Mouse (Mus musculus): ENCODE data around the gene B4galt3. TPM values are rescaled to one million over a fixed set of nuclear protein-coding genes. Genes with fewer than 3 reads are reported as not detected.

B4galt3 gene
- polyA plus RNA-seq, 1 experiment from 2014 or later: 63.5 TPM

DNA sequence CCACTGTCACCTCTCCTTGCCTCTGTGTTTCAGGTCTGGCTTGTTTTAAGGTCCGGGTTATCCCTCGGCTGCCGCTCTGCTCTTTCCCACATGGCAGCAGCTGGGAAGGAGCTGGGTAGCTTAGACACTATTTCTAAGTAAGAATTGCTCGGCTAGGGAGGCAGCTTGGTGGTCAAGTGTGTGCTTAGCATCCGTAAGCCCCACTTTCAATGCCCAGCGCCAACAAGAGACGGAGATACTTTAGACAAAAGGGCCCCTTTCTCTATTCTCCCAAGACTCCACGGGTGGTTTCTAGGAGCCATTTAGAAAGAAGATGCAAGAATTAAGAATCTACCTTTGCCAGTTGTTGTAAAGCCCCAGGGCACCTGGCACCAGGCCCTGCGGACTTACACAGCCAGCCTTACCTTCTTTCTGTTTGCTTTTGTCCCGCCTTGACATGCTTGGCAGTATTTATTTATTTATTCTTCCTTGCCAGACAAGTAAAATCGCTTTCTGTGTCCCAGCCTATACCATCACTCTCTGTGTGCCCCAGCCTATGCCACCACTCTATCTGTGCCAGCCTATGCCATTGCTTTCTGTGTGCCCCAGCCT, 5.1 kb downstream of the B4galt3 start:
- 90% methylated on average over 11 of the region's 11 CpGs for WGBS
- Histone ChIP-seq H3K27me3 (ENCODE audit: low read depth, poor library complexity, severe bottlenecking) (no peaks in the 10 kb centered on the region), H3K9me3 (replicated peaks) (no peaks in the 10 kb centered on the region), H3K4me3 (no peak overlapping the region), H3K27ac (replicated peaks) (no peak overlapping the region), H3K4me1 (peaks cover 28% of the 10 kb centered on the region), H3K36me3 (peaks cover 81% of the 10 kb centered on the region)
- no peak for DNase-seq (ENCODE audit: low spot score)

DNA sequence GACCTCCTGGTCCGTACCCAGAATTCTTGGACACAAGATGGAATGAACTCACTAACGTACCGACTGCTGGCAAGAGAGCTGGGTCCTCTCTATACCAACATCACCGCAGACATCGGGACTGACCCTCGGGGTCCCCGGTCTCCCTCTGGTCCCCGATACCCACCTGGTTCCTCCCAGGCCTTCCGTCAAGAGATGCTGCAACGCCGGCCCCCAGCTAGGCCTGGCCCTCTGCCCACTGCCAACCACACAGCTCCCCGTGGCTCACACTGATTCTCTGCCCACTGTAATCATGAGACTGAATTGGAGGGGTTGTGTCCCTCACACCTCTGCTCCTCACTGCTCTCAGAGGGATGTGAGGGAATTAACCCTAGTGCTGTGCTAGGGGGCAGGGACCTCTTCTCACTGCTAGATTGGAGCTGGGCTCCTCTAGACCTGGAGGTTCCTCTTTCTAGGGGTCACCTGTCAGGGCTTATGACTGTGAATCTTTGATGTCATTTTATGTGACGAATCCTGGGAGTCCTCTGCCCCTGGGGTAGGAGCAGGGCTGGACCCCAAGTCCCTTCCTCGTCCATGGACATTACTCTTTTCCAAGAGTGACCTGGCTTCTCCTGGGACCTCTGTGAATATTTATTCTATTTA, 6.1 kb downstream of the B4galt3 start:
- WGBS: 92% methylated on average over 14 of the region's 14 CpGs
- H3K36me3 ChIP-seq: peaks cover 81% of the 10 kb centered on the region
- no peak for DNase-seq (ENCODE audit: low spot score)

DNA sequence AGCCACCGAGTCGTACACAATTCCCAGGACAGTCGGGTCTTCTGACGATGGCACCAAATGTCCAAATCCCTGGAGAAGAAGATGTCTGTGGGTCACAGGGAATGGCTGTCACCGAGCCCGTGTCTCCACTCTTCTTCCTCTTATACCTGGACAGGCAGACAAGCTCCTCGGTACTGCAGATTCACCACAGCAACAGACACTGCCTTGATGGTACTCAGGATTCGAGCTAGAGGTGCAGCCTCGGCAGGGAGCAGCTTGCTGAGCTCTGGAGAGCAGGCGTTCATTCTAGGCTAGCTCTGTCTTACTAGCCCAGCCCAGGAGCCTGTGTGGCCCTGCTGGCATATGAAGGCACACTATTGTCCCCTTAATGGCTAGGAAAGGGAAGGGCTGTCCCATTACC, 7.6 kb downstream of the B4galt3 start:
- Histone ChIP-seq H3K4me1 (peaks cover 30% of the 10 kb centered on the region), H3K36me3 (peaks cover 77% of the 10 kb centered on the region), H3K4me3 (no peak overlapping the region), H3K9me3 (replicated peaks) (no peaks in the 10 kb centered on the region), H3K27me3 (ENCODE audit: low read depth, poor library complexity, severe bottlenecking) (no peaks in the 10 kb centered on the region), H3K27ac (replicated peaks) (no peak overlapping the region)
- no peak for DNase-seq (ENCODE audit: low spot score)
- 88% methylated on average over 10 of the region's 10 CpGs for WGBS

More for the DNA sequence above, 6.1 kb downstream of the B4galt3 start:
- no peaks in the 10 kb centered on the region for H3K9me3 ChIP-seq (replicated peaks)
- H3K4me3 ChIP-seq: no peak overlapping the region
- peaks cover 26% of the 10 kb centered on the region for H3K4me1 ChIP-seq
- no peaks in the 10 kb centered on the region for H3K27me3 ChIP-seq (ENCODE audit: low read depth, poor library complexity, severe bottlenecking)
- H3K27ac ChIP-seq (replicated peaks): no peak overlapping the region

DNA sequence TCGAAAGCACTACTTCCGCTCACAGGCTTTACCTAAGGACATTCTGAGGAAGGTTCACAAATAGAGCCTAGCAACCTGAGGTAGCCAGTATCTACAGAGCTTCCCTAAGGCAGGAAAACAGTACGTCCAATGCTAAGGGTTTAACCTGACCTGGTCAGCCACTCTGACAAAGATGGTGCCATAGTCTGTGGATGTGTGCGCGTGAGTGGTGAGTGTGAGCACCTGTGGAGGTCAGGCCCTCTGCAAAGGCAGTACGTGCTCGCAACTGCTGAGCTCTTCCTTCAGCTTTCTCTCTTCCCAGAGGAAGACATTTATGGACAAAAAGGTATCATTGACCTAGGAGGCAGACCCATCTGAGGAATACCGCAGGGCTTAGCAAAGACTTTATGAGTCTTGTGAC, 8.3 kb downstream of the B4galt3 start:
- Histone ChIP-seq H3K4me3 (no peak overlapping the region), H3K27me3 (ENCODE audit: low read depth, poor library complexity, severe bottlenecking) (no peaks in the 10 kb centered on the region), H3K27ac (replicated peaks) (no peak overlapping the region), H3K4me1 (peaks cover 30% of the 10 kb centered on the region), H3K9me3 (replicated peaks) (no peaks in the 10 kb centered on the region), H3K36me3 (peaks cover 77% of the 10 kb centered on the region)
- WGBS: 96% methylated on average over 8 of the region's 8 CpGs
- DNase-seq (ENCODE audit: low spot score): no peak

DNA sequence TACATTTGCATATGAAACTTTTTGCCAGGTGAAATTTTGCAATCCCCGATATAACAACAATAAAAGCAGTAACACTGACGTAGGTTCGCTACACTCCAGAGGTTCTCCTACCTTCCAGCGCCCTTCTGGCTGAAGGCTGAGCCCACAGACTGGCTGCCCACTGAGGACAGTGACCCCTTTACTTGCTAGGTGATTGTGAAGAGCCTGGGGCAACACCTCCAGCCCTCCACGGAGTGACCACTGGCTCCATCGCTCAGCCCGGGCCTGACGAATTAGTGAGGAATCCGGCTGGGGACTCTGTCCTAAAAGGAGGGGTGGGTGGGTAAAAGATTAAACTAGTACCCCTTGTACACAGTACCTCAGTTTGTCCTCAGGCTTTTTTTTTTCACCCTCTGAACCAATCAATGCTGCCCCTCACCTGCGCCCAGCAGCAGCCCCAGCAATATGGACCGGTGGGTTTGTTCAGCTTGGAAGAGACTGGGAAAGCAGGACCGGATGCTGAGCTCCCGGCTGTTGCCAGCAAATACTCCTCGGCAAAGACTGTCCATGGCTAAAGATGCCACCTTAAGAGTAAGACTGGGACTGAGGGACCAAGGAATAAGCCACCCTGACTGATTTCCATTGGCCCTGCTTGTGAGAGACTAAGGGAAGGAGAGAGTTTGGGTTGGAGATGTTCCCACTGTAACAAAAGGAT, 9.0 kb downstream of the B4galt3 start:
- Histone ChIP-seq H3K4me3 (peak overlapping the region; percentile 75), H3K9me3 (replicated peaks) (no peaks in the 10 kb centered on the region), H3K27ac (replicated peaks) (0 out of 2 replicates have a peak overlapping the region, but pooled peaks have one; percentile 13), H3K4me1 (peaks cover 30% of the 10 kb centered on the region), H3K36me3 (peaks cover 77% of the 10 kb centered on the region), H3K27me3 (ENCODE audit: low read depth, poor library complexity, severe bottlenecking) (no peaks in the 10 kb centered on the region)
- DNase-seq (ENCODE audit: low spot score): no peak
- WGBS: 88% methylated on average over 14 of the region's 14 CpGs

DNA sequence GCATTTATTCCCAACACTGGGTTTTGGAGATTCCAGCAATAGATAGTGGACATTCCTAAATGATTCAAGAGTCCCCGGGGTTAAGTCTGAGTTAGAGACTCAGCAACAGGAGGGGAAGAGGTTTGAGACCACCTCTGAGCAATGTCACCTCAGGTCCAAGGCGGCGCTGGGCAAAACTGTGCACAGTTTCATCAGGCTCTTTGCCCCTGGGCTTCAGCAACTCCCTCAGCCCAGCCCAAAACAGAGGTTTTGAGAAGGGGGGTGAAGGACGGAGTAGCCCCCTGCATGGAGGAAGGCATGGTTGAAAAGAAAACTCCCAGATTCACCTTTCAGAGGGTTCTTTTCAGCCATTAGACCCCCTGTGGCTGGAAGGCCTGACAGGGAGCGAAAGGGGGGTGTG, 9.6 kb downstream of the B4galt3 start:
- DNase-seq (ENCODE audit: low spot score): no peak
- WGBS: 63% methylated on average over 5 of the region's 5 CpGs
- Histone ChIP-seq H3K27me3 (ENCODE audit: low read depth, poor library complexity, severe bottlenecking) (no peaks in the 10 kb centered on the region), H3K4me1 (peaks cover 30% of the 10 kb centered on the region), H3K9me3 (replicated peaks) (no peaks in the 10 kb centered on the region), H3K36me3 (peaks cover 77% of the 10 kb centered on the region), H3K4me3 (peak overlapping the region; percentile 75), H3K27ac (replicated peaks) (peak overlapping the region; percentile 83)

DNA sequence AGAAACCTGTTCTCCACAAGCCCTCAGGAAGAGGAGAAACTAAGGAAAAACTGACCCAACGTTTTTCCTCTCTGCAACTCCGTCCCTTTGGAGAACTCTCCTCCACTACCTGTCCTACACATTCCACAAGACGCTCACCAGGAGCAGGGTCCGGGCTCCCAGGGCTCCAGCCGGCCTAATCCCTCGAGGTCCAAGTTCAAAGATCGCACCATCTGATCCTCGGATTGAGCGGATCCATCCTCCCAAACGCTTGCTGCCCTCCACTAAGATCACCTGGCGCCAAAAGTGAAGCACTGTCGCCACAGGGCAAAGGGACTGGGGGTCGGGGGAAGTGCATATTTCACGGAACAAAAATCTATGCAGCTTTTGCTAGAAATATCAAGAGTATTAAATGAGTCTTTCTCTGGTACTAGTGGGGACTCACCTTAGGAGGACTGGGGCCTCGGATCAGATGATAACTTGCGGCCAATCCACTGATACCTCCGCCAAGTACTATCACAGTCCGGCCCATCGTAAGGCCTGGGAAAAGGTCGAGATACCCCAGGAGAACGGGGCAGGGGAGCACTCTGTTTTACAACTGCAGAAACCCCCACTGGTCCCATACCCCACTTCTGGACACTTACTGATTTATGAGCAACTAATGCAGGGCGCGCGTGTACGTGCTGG, 10.3 kb downstream of the B4galt3 start:
- no peak for DNase-seq (ENCODE audit: low spot score)
- H3K36me3 ChIP-seq: peaks cover 77% of the 10 kb centered on the region
- H3K27ac ChIP-seq (replicated peaks): peak overlapping the region; percentile 83
- H3K4me1 ChIP-seq: peaks cover 33% of the 10 kb centered on the region
- 2% methylated on average over 25 of the region's 25 CpGs for WGBS
- H3K4me3 ChIP-seq: peak overlapping the region; percentile 75
- no peaks in the 10 kb centered on the region for H3K27me3 ChIP-seq (ENCODE audit: low read depth, poor library complexity, severe bottlenecking)
- no peaks in the 10 kb centered on the region for H3K9me3 ChIP-seq (replicated peaks)

DNA sequence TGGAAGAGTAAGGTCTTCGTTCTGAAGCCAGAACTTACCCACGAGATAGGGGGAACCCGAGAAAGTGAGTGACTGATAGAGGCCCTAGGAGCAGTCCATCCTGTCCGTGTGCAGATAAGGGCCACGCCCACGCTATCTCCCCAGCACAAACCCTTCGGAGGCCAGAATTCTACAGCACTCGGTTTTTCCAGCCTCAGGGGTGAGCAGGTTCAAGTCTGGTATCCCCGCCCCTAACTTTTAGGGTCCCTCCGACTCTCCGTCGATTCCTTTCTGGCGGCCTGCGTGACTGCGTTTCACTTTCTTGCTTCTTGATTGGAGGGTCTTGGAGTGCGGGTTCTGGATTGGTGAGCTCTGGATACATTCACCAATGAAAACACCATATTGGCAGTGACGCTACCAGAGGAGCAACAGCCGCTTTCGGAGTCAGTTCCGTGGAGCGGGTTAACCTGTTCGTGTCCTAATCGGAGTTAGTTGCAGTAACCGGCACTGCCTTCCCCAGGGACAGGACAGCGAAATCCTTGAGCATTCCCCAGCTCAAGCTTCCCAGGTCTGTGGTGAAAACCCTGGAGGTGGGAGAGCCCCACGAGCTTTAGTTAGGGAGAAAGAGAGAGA, 10.9 kb downstream of the B4galt3 start, which contains the start of gene Ppox:
Gene Ppox (minus strand): TSS at position 271 of the 612 bp plus-strand sequence.
- Histone ChIP-seq H3K9me3 (replicated peaks) (no peaks in the 10 kb centered on the region), H3K27ac (replicated peaks) (peak within 1 kb of the TSS; percentile 83), H3K4me1 (peaks cover 39% of the 10 kb centered on the region), H3K36me3 (peaks cover 77% of the 10 kb centered on the region), H3K27me3 (ENCODE audit: low read depth, poor library complexity, severe bottlenecking) (no peaks in the 10 kb centered on the region), H3K4me3 (peak within 1 kb of the TSS; percentile 75)
- WGBS: under 1% methylated on average over 26 of the region's 26 CpGs
- peak; percentile 91 for DNase-seq (ENCODE audit: low spot score)

DNA sequence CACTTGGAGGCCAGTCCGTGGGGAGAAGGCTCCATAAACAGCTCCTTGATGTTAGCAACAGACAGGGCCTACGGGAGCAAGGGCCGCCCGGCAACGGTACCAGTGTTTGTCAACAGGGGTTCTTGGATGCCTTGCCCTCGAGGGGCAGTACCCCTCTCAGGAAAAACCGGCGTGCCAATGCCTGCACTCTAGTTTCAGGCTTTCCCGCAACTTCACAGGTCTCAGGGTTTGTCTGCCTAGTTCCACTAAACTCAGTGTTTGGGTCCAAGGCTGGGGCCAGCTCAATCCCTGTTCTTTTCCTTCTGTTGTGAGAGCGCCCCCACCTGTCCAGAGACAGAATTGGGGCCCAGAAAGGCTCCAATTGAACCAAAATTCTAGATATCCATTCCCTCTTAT, 11.4 kb downstream of the B4galt3 start:
- H3K4me1 ChIP-seq: peaks cover 44% of the 10 kb centered on the region
- WGBS: under 1% methylated on average over 10 of the region's 10 CpGs
- peaks cover 77% of the 10 kb centered on the region for H3K36me3 ChIP-seq
- peak; percentile 80 for DNase-seq (ENCODE audit: low spot score)
- no peaks in the 10 kb centered on the region for H3K27me3 ChIP-seq (ENCODE audit: low read depth, poor library complexity, severe bottlenecking)
- peak overlapping the region; percentile 75 for H3K4me3 ChIP-seq
- H3K27ac ChIP-seq (replicated peaks): peak overlapping the region; percentile 83
- H3K9me3 ChIP-seq (replicated peaks): no peaks in the 10 kb centered on the region

DNA sequence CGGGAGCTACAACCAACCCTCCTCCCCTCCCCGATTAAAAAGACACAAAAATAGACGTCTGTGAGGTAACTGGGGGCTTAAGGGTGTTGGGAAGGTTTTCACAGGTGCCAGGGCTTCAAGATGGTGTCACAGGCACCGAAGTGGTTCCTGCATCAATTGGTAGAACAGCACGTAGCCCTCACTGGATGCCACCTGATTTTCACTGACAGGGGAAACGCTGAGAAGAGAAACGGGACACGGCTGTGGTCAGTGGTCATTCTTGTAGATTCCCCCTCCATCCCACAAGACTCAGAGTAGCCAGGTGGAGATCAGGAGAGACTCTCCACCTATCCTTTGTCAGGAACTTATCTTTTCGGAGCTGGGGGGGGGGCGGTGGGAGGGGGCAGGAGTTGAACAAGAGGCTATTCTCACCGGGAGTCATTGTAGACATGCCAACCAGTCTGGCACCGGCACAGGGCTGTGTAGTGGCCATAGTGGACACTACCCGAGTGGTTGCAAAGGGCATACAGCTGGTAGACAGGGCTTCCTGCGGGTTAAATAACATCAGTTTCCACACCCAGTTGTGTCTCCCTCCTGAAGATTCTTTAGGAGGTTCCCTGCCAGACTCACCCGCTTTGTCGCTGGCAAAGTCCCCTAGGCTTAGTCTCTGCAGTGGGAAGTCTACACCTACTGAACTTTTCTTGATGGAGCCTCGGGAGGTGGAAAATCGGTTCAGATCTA, 12.1 kb downstream of the B4galt3 start:
- Histone ChIP-seq H3K4me1 (peaks cover 51% of the 10 kb centered on the region), H3K27me3 (ENCODE audit: low read depth, poor library complexity, severe bottlenecking) (no peaks in the 10 kb centered on the region), H3K9me3 (replicated peaks) (no peaks in the 10 kb centered on the region), H3K27ac (replicated peaks) (peak overlapping the region; percentile 33; the same call in 1 of the 2 replicates), H3K36me3 (peaks cover 73% of the 10 kb centered on the region), H3K4me3 (peak overlapping the region; percentile 75)
- DNase-seq (ENCODE audit: low spot score): no peak
- 80% methylated on average over 18 of the region's 18 CpGs for WGBS

DNA sequence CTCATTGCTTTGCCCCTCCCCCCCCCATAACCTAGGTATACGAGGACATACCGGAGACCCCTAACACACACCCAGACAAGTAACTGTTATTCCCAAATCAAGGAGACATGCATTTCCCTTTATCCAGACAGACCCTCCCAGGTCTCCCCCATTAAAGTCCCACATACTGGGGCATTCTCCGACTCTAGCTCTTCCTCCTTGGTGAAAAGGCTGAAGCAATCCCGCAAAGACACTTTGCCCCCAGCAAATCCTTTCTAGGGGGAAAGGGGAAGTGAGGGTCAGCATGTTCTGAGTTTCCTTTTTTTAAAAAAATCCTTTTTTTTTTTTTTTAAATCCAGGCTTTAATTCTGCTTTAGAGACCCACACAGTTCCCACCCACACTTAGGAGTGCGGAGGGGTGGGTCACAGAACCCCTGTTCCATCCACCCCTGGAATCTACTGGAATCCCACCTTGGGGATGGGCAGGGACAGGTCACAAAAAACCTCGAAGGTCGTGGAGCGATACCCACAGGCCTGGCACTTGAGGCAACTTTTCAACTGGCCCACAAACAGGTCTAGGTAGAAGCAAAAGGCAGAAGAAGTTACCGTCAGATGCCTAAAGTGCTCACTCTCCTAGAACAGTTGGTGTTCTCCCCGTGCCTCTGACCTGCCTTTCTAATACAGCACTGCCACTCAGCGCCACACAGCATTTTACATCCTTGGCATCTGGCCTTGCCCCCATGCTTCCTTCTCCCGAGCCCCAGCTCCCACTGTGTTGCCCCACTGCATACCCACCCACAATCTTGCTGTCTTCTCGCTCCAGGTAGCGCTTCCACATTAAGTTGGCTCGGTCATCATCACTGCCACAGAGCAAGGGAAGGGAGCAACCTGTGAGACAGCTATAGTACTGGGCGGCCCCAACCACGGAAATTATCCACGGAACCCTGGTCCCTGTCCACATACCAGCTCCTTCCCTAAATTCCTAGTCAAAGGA, 13.3 kb downstream of the B4galt3 start:
- no peak overlapping the region for H3K4me3 ChIP-seq
- H3K9me3 ChIP-seq (replicated peaks): no peaks in the 10 kb centered on the region
- no peak for DNase-seq (ENCODE audit: low spot score)
- H3K27me3 ChIP-seq (ENCODE audit: low read depth, poor library complexity, severe bottlenecking): no peaks in the 10 kb centered on the region
- H3K4me1 ChIP-seq: peaks cover 58% of the 10 kb centered on the region
- no peak overlapping the region for H3K27ac ChIP-seq (replicated peaks)
- WGBS: 95% methylated on average over 18 of the region's 18 CpGs
- H3K36me3 ChIP-seq: peaks cover 62% of the 10 kb centered on the region
